Mouse (Mus musculus) MEL (cell line): ENCODE results near the gene Insyn1. TPM values are rescaled to one million over a fixed set of nuclear protein-coding genes. Genes with fewer than 3 reads are reported as not detected.

ENCODE experiments used
- DNase-seq: peaks from one replicate; pipeline ENCODE4 v3.0.0; 2011; ENCODE audit warnings: low read depth, low spot score
- H3K27ac ChIP-seq: 2 replicates; pipeline ENCODE4 v1.5.1; 2012; ENCODE audit warnings: low read depth, mild to moderate bottlenecking, control low read depth, low read length, moderate library complexity; ENCODE audit not compliant: control insufficient read depth
- H3K27me3 ChIP-seq, 2 experiments: fragments of 150-350 bp in 1 of 2; sonication (generic) in 1 of 2; 2 replicates each; pipeline ENCODE4 v1.6.1; 2012; ENCODE audit warnings: low read length in 2 of 2, mild to moderate bottlenecking in 2 of 2, improper control_type of control experiment in 1 of 2, moderate library complexity in 1 of 2; ENCODE audit not compliant: insufficient read depth in 2 of 2, control insufficient read depth in 1 of 2
- H3K36me3 ChIP-seq, 2 experiments: 2 replicates each; pipeline ENCODE4 v1.6.1; 2012 to 2014; ENCODE audit warnings: low read length in 2 of 2, improper control_type of control experiment in 1 of 2, inconsistent platforms in 1 of 2, mild to moderate bottlenecking in 1 of 2; ENCODE audit not compliant: insufficient read depth in 2 of 2, control insufficient read depth in 1 of 2
- H3K4me1 ChIP-seq, 2 experiments: fragments of 150-350 bp in 1 of 2; sonication (generic) in 1 of 2; 2 replicates each; pipeline ENCODE4 v1.6.1; 2012; ENCODE audit warnings: low read length in 2 of 2, improper control_type of control experiment in 1 of 2, mild to moderate bottlenecking in 1 of 2; ENCODE audit not compliant: insufficient read depth in 2 of 2, control insufficient read depth in 1 of 2
- H3K4me3 ChIP-seq, 2 experiments: fragments of 150-350 bp in 1 of 2; sonication (generic) in 1 of 2; 2 replicates each; pipeline ENCODE4 v1.5.1; 2012; ENCODE audit warnings: low read depth in 2 of 2, low read length in 2 of 2, mild to moderate bottlenecking in 2 of 2, moderate library complexity in 2 of 2, control low read depth in 1 of 2, improper control_type of control experiment in 1 of 2; ENCODE audit not compliant: control insufficient read depth in 1 of 2, insufficient read depth in 1 of 2
- H3K79me2 ChIP-seq: 2 replicates; pipeline ENCODE4 v1.6.1; 2012; ENCODE audit warnings: mild to moderate bottlenecking, low read length, moderate library complexity; ENCODE audit not compliant: control insufficient read depth, poor library complexity, insufficient read depth
- H3K9ac ChIP-seq: 2 replicates; pipeline ENCODE4 v1.6.1; 2012; ENCODE audit warnings: low read depth, mild to moderate bottlenecking, control low read depth, low read length, moderate library complexity; ENCODE audit not compliant: control insufficient read depth, poor library complexity, severe bottlenecking
- H3K9me3 ChIP-seq: fragments of 150-350 bp; sonication (generic); replicated peaks from 2 replicates; pipeline ENCODE4 v1.6.1; 2012; ENCODE audit warnings: mild to moderate bottlenecking, low read length, improper control_type of control experiment, moderate library complexity; ENCODE audit not compliant: insufficient read depth
- CHD1 ChIP-seq: IDR thresholded peaks from 2 replicates; pipeline ENCODE4 v1.6.1; 2012; ENCODE audit warnings: low read depth, mild to moderate bottlenecking, inconsistent platforms, low read length, improper control_type of control experiment
- CTCF ChIP-seq, 3 experiments: IDR thresholded peaks in 2 of 3; conservative IDR thresholded peaks in 1 of 3; 2 replicates each; pipeline ENCODE4 v1.5.1; 2011 to 2012; ENCODE audit warnings: low read length in 3 of 3, low read depth in 2 of 3, mild to moderate bottlenecking in 2 of 3, improper control_type of control experiment in 1 of 3, inconsistent platforms in 1 of 3, mixed read lengths in 1 of 3, moderate library complexity in 1 of 3; ENCODE audit not compliant: control insufficient read depth in 1 of 3, insufficient read depth in 1 of 3, poor library complexity in 1 of 3, severe bottlenecking in 1 of 3
- ETS1 ChIP-seq: IDR thresholded peaks from 2 replicates; pipeline ENCODE4 v1.6.1; 2012; ENCODE audit warnings: low read depth, mild to moderate bottlenecking, inconsistent platforms, low read length, improper control_type of control experiment, moderate library complexity
- GABPA ChIP-seq: IDR thresholded peaks from 2 replicates; pipeline ENCODE4 v1.6.1; 2012; ENCODE audit warnings: low read depth, mild to moderate bottlenecking, inconsistent platforms, low read length, improper control_type of control experiment, moderate library complexity
- KAT2A ChIP-seq: conservative IDR thresholded peaks from 2 replicates; pipeline ENCODE4 v1.6.1; 2012; ENCODE audit warnings: low read depth, low read length, improper control_type of control experiment, inconsistent platforms
- MEF2A ChIP-seq: IDR thresholded peaks from 2 replicates; pipeline ENCODE4 v1.6.1; 2014; ENCODE audit warnings: low read depth, mild to moderate bottlenecking, inconsistent platforms, low read length, improper control_type of control experiment; ENCODE audit not compliant: poor library complexity, insufficient replicate concordance, severe bottlenecking; ENCODE audit errors: extremely low read depth
- MXI1 ChIP-seq: IDR thresholded peaks from 2 replicates; pipeline ENCODE4 v1.6.1; 2011; ENCODE audit warnings: mild to moderate bottlenecking, low read depth, low read length, improper control_type of control experiment
- NELFE ChIP-seq: IDR thresholded peaks from 2 replicates; pipeline ENCODE4 v1.6.1; 2011; ENCODE audit warnings: low read depth, low read length, improper control_type of control experiment
- POLR2A ChIP-seq, 2 experiments: IDR thresholded peaks; 2 replicates each; pipeline ENCODE4 v1.6.1; 2011 to 2012; ENCODE audit warnings: low read length in 2 of 2, mild to moderate bottlenecking in 2 of 2, control low read depth in 1 of 2, improper control_type of control experiment in 1 of 2, low read depth in 1 of 2, moderate library complexity in 1 of 2; ENCODE audit not compliant: control insufficient read depth in 1 of 2, insufficient read depth in 1 of 2, poor library complexity in 1 of 2
- POLR2AphosphoS5 ChIP-seq: IDR thresholded peaks from 2 replicates; pipeline ENCODE4 v1.6.1; 2012; ENCODE audit warnings: low read depth, borderline replicate concordance, mild to moderate bottlenecking, inconsistent platforms, low read length, moderate library complexity, mixed read lengths
- RAD21 ChIP-seq: IDR thresholded peaks from 2 replicates; pipeline ENCODE4 v1.6.1; 2011; ENCODE audit warnings: mild to moderate bottlenecking, low read depth, low read length, improper control_type of control experiment
- SIN3A ChIP-seq: IDR thresholded peaks from 2 replicates; pipeline ENCODE4 v1.6.1; 2012; ENCODE audit warnings: low read length, improper control_type of control experiment, inconsistent platforms
- TAL1 ChIP-seq: IDR thresholded peaks from 2 replicates; pipeline ENCODE4 v1.6.1; 2012; ENCODE audit warnings: mild to moderate bottlenecking, inconsistent platforms, low read length, moderate library complexity, mixed read lengths
- TBP ChIP-seq: IDR thresholded peaks from 2 replicates; pipeline ENCODE4 v1.8.0; 2011; ENCODE audit warnings: low read depth, low read length, improper control_type of control experiment
- TCF12 ChIP-seq: IDR thresholded peaks from 2 replicates; pipeline ENCODE4 v1.6.1; 2014; ENCODE audit warnings: low read depth, mild to moderate bottlenecking, inconsistent platforms, low read length, improper control_type of control experiment, moderate library complexity
- USF1 ChIP-seq: IDR thresholded peaks from 2 replicates; pipeline ENCODE4 v1.6.1; 2014; ENCODE audit warnings: low read depth, mild to moderate bottlenecking, inconsistent platforms, low read length, improper control_type of control experiment, moderate library complexity
- ZKSCAN1 ChIP-seq: IDR thresholded peaks from 2 replicates; pipeline ENCODE4 v1.6.1; 2012; ENCODE audit warnings: low read depth, mild to moderate bottlenecking, inconsistent platforms, low read length, improper control_type of control experiment, moderate library complexity
- ZNF384 ChIP-seq: IDR thresholded peaks from 2 replicates; pipeline ENCODE4 v1.6.1; 2012; ENCODE audit warnings: low read depth, mild to moderate bottlenecking, inconsistent platforms, low read length, improper control_type of control experiment
- polyA plus RNA-seq, 2 experiments: library from polyadenylated mRNA; stranded (reverse) in 1 of 2; unstranded in 1 of 2; fragments of >175 nt in 1 of 2; fragments of >200 nt in 1 of 2; gene quantifications; 2 replicates each; pipeline versions ENCODE4 v1.2.1 to v1.2.4; 2012; ENCODE audit warnings: low replicate concordance in 2 of 2, low read depth in 1 of 2; ENCODE audit not compliant: insufficient read length in 2 of 2, insufficient read depth in 1 of 2, missing spikeins in 1 of 2
- total RNA-seq: library from RNA; depleted of rRNA; stranded (reverse); fragments of 300-350 nt; gene quantifications from 2 replicates; pipeline ENCODE4 v1.2.3, GENCODE M21; 2012

Insyn1 gene
- total and polyA plus RNA-seq, 3 experiments, result not detected

DNA sequence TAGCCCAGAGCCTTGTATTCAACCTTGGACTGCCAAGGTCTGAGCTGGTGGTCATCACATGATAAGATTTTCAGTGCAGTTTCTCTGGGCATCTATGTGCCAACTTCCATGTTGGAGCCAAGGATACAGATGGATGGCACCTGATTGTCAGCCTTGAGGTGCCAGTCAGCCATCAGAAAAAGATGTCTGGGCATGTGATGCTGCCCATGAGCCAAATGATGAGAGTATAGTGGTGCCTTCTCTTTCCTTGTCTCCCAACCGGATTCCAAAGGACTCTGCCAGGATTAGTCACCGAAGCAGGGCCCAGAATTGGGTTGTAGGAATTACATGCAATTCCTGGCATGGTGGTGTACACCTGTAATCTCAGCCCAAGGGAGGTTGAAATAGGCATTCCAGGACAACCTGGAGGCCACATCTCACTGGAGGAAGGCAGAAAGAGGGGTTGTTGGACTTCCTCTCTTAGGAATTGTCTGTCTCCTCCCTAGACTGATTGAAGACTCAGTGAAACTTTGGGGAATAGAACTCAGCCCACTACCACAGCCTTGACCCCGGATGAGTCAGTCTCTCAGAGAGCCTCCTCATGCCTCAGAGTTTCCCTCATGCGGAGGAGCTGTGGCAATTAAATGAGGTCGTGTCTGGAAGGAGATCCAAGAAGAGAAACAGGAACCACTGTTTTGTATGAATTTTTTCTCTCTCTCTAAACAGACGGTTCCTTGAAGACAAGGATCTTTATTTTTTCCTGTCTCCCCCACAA is 46.9 kb upstream of the Insyn1 start:
- Histone ChIP-seq H3K79me2 (no peaks in the 10 kb centered on the region), H3K4me3 (no peak overlapping the region), H3K36me3 (no peaks in the 10 kb centered on the region), H3K9ac (no peak overlapping the region), H3K27ac (no peak overlapping the region), H3K9me3 (no peaks in the 10 kb centered on the region), H3K27me3 (no peaks in the 10 kb centered on the region; a peak in 2 of 4 replicates), H3K4me1 (no peaks in the 10 kb centered on the region)
- TF ChIP-seq SIN3A (no peak), CHD1 (no peak), ZKSCAN1 (no peak), CTCF (IDR thresholded peaks at IDR 0.05 in 2 of 3, conservative IDR thresholded peaks at IDR 0.05 in 1 of 3; ENCODE audit: control insufficient read depth in 1 of 3, insufficient read depth in 1 of 3, low read depth in 2 of 3, low read length in 3 of 3, poor library complexity in 1 of 3, severe bottlenecking in 1 of 3) (no peak)
- no peak for DNase-seq

DNA sequence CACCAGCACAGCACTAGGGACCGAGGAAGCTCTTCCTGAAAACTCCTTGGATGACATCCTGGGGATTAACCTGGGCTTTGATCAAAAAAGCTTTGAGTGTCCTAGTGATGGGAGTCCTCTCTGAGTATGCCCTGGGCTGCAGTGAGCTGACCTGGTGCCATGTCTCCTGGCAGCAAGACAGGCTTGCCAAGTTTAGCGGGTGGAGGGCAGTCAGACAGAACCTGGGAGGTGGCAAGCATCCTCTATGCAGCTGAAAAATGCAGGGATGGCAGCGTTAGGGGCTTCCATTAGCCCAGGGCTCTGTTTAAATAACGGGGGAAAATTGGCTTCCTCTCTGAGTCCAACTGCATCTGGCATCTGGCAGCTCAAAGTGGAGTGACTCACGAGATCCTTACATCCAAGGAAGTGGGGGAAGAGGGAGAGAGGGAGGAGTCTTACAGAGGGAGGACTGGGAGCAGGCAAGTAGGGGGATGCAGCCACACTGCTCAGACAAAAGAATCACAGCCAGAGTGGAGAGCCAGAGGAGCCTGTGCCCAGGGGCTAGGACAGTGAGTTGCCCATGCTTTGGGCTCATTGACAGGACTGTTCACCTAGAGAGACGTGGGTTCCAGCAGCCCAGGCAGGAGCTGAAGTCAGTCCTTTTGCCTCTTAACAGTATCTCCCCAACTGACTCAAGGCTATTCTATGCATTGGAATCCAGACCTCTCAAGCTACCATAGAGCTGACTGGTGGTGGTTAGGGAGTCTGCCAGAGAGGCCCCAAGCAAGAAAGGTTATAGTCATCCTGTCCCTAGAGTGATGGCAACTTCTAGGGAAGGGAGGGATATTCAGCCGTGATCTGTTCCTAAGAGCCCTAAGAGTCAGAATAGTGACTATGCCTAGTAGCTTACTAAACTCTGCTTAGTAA is 46.0 kb upstream of the Insyn1 start:
- no peak for TF ChIP-seq NELFE
- TF ChIP-seq POLR2A (IDR thresholded peaks at IDR 0.05; ENCODE audit: control insufficient read depth in 1 of 2, insufficient read depth in 1 of 2, low read depth in 1 of 2, low read length in 2 of 2, poor library complexity in 1 of 2), result no peak
- no peak for TF ChIP-seq TAL1
- no peak for TF ChIP-seq ZNF384
- TF ChIP-seq TCF12, result no peak
- TF ChIP-seq CHD1, result no peak
- no peak for TF ChIP-seq MXI1
- no peak for TF ChIP-seq ETS1
- no peak for TF ChIP-seq KAT2A
- TF ChIP-seq USF1, result no peak
- TF ChIP-seq RAD21, result no peak
- TF ChIP-seq CTCF (IDR thresholded peaks at IDR 0.05 in 2 of 3, conservative IDR thresholded peaks at IDR 0.05 in 1 of 3; ENCODE audit: control insufficient read depth in 1 of 3, insufficient read depth in 1 of 3, low read depth in 2 of 3, low read length in 3 of 3, poor library complexity in 1 of 3, severe bottlenecking in 1 of 3), result no peak
- no peak for TF ChIP-seq GABPA
- TF ChIP-seq POLR2AphosphoS5, result no peak
- TF ChIP-seq MEF2A, result no peak
- TF ChIP-seq TBP, result no peak
- H3K9me3 ChIP-seq, result no peaks in the 10 kb centered on the region
- no peak overlapping the region for H3K9ac ChIP-seq
- no peak for DNase-seq
- H3K79me2 ChIP-seq, result no peaks in the 10 kb centered on the region
- H3K27ac ChIP-seq, result no peak overlapping the region
- no peaks in the 10 kb centered on the region for H3K36me3 ChIP-seq
- H3K4me3 ChIP-seq, result no peak overlapping the region
- H3K4me1 ChIP-seq, result no peaks in the 10 kb centered on the region
- no peaks in the 10 kb centered on the region; a peak in 2 of 4 replicates for H3K27me3 ChIP-seq
